Mouse (Mus musculus) stomach, embryonic 15.5 days (tissue): ENCODE results near the gene Hpdl. TPM values are rescaled to one million over a fixed set of nuclear protein-coding genes. Genes with fewer than 3 reads are reported as not detected.

Source experiments
- ATAC-seq: fragments of 200-750 bp; cut with Nextera tagmentation; 2 replicates; pipeline ENCODE4 v1.8.0; 2017; ENCODE audit warnings: low read depth, moderate number of reproducible peaks, moderate TSS enrichment; ENCODE audit not compliant: insufficient read depth, low FRiP score
- H3K27ac ChIP-seq: fragments of 300-500 bp; sonication (generic); 2 replicates; pipeline ENCODE4 v1.5.1; 2015; ENCODE audit warnings: mild to moderate bottlenecking, inconsistent platforms
- H3K27me3 ChIP-seq: fragments of 300-500 bp; sonication (generic); replicated peaks from 2 replicates; pipeline ENCODE4 v1.6.1; 2015; ENCODE audit warnings: inconsistent platforms
- H3K36me3 ChIP-seq: fragments of 300-500 bp; sonication (generic); 2 replicates; pipeline ENCODE4 v1.6.1; 2015; ENCODE audit warnings: inconsistent platforms
- H3K4me1 ChIP-seq: fragments of 300-500 bp; sonication (generic); 2 replicates; pipeline ENCODE4 v1.6.1; 2015; ENCODE audit warnings: inconsistent platforms
- H3K4me2 ChIP-seq: fragments of 300-500 bp; sonication (generic); 2 replicates; pipeline ENCODE4 v1.6.1; 2015; ENCODE audit warnings: mild to moderate bottlenecking, inconsistent platforms
- H3K4me3 ChIP-seq: fragments of 300-500 bp; sonication (generic); replicated peaks from 2 replicates; pipeline ENCODE4 v1.5.1; 2015; ENCODE audit warnings: inconsistent platforms
- H3K9ac ChIP-seq: fragments of 300-500 bp; sonication (generic); 2 replicates; pipeline ENCODE4 v1.6.1; 2015; ENCODE audit warnings: inconsistent platforms
- H3K9me3 ChIP-seq: fragments of 300-500 bp; sonication (generic); 2 replicates; pipeline ENCODE4 v1.6.1; 2016; ENCODE audit warnings: inconsistent platforms
- WGBS: fragments of 180-500 bp; shearing (Covaris S2); methylation state at CpG from one replicate; pipeline ENCODE4 v1.1.7; 2015; 5-methylcytosine and 5-hydroxymethylcytosine counted together
- polyA plus RNA-seq: library from polyadenylated mRNA; unstranded; fragments of >200 nt; fragmentation: Nextera tagmentation; extraction: Ambion mirVana; gene quantifications from 2 replicates; pipeline ENCODE4 v1.2.1, GENCODE M21; 2015

Hpdl gene
- polyA plus RNA-seq, 1 experiment from 2014 or later = 1.2 TPM

DNA sequence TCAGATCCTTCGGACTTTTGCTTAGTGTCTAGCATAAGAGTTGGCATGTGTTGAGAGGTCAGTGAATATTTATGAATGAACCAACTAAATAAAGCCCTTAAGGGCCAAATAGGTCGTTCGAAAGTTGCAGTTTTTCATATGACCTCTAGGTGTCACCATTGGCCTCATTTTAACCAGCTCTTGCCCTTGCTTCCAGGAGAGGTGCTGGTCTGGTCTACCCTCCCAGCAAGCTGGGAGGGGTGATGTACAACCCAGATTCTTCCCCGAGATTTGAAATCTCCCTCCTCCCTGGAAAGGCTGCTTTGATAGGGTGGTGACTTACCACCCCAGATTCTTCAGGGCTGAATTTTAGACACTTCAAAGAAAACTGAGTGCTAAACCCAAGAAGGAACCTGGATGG, 6.3 kb upstream of the Hpdl start:
- no peaks in the 10 kb centered on the region for H3K36me3 ChIP-seq
- H3K9me3 ChIP-seq = no peaks in the 10 kb centered on the region
- H3K9ac ChIP-seq = no peak overlapping the region
- no peak for ATAC-seq
- H3K4me3 ChIP-seq = no peak overlapping the region
- H3K4me1 ChIP-seq = peaks cover 4% of the 10 kb centered on the region; the same call in 1 of the 2 replicates
- H3K27ac ChIP-seq = no peak overlapping the region
- no peaks in the 10 kb centered on the region for H3K27me3 ChIP-seq
- WGBS = 3% methylated on average over 4 of the region's 4 CpGs
- H3K4me2 ChIP-seq = no peak overlapping the region

DNA sequence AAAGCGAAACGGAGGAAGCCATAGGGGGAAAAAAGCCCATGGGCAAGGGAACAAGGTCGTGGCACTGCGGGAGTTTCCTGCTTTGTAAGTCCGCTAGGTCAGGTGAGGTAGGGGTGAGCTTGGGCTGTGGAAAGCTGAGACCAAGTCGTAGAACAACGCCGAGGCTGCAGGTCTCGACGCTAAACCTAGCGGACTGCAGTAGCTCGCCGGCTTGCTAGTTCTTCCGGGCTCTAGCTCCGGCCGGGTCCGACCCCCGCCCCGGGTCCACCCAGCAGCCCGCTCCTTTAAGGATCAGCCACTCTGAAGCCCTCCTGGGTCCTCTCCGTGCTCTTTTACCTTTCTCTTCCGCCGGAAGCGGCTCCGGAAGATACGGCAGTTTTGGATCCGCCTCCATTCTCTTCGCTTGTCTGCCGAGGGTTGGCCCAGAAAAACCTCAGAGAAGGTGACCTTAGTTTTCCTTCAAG, 3.1 kb upstream of the Hpdl start:
- Histone ChIP-seq H3K9ac (peak overlapping the region; percentile 63), H3K4me1 (peaks cover 9% of the 10 kb centered on the region; the same call in 1 of the 2 replicates), H3K4me2 (peak overlapping the region; percentile 80), H3K27me3 (peaks cover 11% of the 10 kb centered on the region), H3K27ac (peak overlapping the region; percentile 75), H3K9me3 (no peaks in the 10 kb centered on the region), H3K36me3 (no peaks in the 10 kb centered on the region), H3K4me3 (peak overlapping the region; percentile 63)
- ATAC-seq = peak; percentile 37; the same call in 1 of the 2 replicates
- WGBS = 1% methylated on average over 29 of the region's 29 CpGs

DNA sequence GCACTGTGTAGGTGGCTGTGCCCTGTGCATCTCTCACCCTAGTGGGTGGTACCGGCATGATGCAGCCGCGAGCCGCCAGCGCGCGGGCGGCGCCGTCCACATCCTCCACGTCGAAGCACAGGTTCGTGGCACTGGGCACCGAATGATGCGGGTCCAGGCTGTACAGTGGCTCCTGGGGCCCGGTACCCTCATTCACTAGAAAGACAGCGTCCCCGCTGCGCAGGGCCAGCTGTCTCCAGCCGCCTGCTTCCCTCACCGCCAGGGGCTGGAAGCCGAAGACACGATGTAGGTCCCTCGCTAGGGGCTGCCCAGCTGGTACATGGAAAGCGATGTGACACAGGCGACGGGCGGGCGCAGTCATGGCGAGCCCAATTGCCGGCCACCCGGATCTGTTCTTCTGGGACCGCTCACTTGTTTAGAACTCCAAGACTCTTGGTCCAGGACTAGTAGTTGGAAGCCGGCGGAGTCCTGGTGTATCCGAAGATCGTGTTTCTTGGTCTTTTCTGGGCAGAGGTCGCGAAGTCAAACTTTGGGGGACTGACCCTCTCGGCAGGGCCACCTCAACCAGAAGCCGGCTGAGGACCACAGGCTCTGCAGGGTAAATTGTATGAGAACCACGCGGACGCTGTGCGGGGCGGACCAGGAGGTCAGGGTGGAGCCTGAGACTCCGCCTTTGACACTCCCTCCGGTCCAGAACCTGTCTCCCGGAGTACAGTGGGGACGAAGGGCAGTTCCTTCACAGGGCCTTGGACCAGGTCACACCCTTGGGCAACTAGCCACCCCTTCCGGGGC, 409 bp downstream of the Hpdl start:
- peak; percentile 81 for ATAC-seq
- H3K9ac ChIP-seq = peak overlapping the region; percentile 17; the same call in 1 of the 2 replicates
- peaks cover 9% of the 10 kb centered on the region; the same call in 1 of the 2 replicates for H3K4me1 ChIP-seq
- H3K27ac ChIP-seq = no peak overlapping the region
- no peaks in the 10 kb centered on the region for H3K36me3 ChIP-seq
- peak overlapping the region; percentile 97 for H3K4me2 ChIP-seq
- H3K9me3 ChIP-seq = no peaks in the 10 kb centered on the region
- under 1% methylated on average over 51 of the region's 51 CpGs for WGBS
- H3K4me3 ChIP-seq = peak overlapping the region; percentile 53
- H3K27me3 ChIP-seq = peaks cover 14% of the 10 kb centered on the region

DNA sequence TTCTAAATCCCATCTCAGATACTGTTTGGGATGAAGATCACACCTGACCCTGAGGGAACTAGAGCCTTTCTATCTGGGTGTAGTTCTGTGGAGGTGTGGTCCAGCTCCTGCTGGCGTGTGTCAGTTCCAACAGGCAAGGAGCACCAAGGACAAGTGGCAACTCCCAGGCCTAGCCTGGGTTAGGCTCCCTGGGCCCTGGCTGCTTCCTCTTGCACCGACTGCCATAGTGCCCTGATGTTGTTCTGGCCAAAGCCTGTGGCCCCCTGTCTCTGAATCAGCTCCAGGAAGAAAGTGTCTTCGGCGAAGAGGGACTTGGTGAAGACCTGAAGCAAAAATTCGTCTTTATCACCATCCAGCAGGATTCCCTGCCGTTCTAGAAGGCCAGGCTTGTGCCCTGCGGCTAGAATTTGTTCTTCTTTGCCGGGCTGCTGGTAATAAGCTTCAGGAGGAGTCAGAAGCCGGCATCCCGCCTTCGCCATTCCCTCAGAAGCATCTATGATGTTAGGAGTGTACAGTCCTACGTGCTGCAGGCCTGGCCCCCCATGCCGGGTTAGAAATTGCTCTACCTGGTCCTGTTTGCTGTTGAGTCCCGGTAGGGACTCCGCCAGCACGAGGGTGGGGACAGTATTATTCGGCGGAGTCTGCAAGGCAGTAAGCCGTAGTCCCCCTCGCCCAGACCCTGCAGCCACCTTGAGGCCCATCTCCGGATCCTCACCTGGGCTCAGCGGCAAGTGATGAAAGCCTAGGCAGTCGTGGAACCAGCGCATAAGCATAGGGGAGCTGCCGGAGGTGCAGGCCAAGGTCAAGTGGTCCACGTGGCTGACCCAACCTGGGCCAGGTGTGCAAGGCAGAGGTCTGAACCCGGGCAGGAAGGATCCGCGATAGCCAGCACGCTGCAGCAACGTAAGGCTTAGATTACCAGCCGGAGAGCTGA, 1.3 kb downstream of the Hpdl start:
- Histone ChIP-seq H3K4me3 (peak overlapping the region; percentile 53), H3K4me2 (peak overlapping the region; percentile 97), H3K9ac (0 out of 2 replicates have a peak overlapping the region, but pooled peaks have one; percentile 17), H3K9me3 (no peaks in the 10 kb centered on the region), H3K27ac (no peak overlapping the region), H3K36me3 (no peaks in the 10 kb centered on the region), H3K27me3 (peaks cover 14% of the 10 kb centered on the region), H3K4me1 (peaks cover 9% of the 10 kb centered on the region; the same call in 1 of the 2 replicates)
- ATAC-seq = no peak
- 27% methylated on average over 32 of the region's 32 CpGs for WGBS

DNA sequence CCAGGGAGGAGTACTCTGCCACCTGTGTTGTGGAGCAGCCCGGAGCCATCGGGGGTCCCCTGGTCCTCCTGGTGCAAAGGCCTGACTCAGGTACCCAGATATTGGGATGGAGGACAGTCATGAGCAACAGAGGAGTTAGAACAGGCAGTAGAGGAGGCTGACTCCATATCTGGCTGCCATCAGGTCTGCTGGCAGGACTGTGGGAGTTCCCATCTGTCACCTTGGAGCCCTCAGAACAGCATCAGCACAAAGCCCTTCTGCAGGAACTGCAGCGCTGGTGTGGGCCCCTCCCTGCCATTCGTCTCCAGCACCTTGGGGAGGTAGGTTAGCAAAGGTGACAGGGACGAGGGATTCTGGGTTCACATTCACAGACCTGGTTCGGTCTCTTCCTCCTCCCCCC, 4.0 kb downstream of the Hpdl start:
- Histone ChIP-seq H3K4me2 (no peak overlapping the region), H3K36me3 (no peaks in the 10 kb centered on the region), H3K9ac (no peak overlapping the region), H3K4me3 (no peak overlapping the region), H3K9me3 (no peaks in the 10 kb centered on the region), H3K27ac (no peak overlapping the region), H3K27me3 (peaks cover 14% of the 10 kb centered on the region), H3K4me1 (peaks cover 5% of the 10 kb centered on the region; the same call in 1 of the 2 replicates)
- no peak for ATAC-seq
- 90% methylated on average over 6 of the region's 6 CpGs for WGBS

DNA sequence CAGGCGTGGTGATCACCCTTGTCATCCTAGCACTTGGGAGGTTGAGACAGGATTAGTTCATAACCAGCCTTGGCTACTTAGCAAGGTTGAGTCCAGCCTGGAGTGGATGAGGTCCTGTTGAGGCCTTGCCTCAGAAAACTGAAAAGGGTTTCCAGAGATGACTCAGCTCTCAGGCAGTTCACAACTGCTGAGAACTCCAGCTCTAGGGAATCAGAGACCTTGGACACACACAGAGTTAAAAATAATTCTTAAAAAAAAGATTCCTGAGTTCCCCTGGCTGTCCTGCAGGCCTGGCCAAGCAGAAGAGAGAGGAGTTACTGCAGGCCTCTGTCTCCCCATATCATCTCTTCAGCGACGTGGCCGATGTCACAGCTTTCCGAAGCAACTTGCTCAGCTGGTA, 6.2 kb downstream of the Hpdl start:
- Histone ChIP-seq H3K9me3 (no peaks in the 10 kb centered on the region), H3K4me1 (no peaks in the 10 kb centered on the region), H3K9ac (no peak overlapping the region), H3K27ac (no peak overlapping the region), H3K27me3 (peaks cover 3% of the 10 kb centered on the region; the same call in 1 of the 2 replicates), H3K4me3 (no peak overlapping the region), H3K4me2 (no peak overlapping the region), H3K36me3 (no peaks in the 10 kb centered on the region)
- ATAC-seq = no peak
- 82% methylated on average over 5 of the region's 5 CpGs for WGBS

DNA sequence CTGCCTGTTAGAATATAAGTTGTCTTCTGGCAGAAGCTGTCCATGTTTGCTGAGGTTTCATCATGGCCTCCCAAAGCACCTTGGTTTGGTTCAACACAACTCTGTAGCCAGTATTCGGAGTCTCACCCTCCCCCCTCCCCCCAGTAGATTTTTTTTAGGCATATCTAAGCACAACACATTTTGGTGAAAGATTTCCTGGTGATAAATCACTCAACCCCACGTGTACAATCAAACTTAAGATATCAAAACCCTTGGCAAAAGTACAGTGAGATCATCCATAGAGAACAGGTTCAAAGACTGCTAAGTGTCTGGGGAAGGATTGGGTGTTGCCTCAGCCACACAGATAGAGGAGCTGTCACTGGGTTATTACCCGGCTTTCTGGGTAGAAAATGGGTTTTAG, 10.5 kb downstream of the Hpdl start:
- Histone ChIP-seq H3K27ac (no peak overlapping the region), H3K36me3 (no peaks in the 10 kb centered on the region), H3K4me3 (no peak overlapping the region), H3K4me2 (no peak overlapping the region), H3K4me1 (peaks cover 8% of the 10 kb centered on the region; the same call in 1 of the 2 replicates), H3K9ac (no peak overlapping the region), H3K9me3 (no peaks in the 10 kb centered on the region), H3K27me3 (no peaks in the 10 kb centered on the region)
- no peak for ATAC-seq
- WGBS = 65% methylated on average over 3 of the region's 3 CpGs

DNA sequence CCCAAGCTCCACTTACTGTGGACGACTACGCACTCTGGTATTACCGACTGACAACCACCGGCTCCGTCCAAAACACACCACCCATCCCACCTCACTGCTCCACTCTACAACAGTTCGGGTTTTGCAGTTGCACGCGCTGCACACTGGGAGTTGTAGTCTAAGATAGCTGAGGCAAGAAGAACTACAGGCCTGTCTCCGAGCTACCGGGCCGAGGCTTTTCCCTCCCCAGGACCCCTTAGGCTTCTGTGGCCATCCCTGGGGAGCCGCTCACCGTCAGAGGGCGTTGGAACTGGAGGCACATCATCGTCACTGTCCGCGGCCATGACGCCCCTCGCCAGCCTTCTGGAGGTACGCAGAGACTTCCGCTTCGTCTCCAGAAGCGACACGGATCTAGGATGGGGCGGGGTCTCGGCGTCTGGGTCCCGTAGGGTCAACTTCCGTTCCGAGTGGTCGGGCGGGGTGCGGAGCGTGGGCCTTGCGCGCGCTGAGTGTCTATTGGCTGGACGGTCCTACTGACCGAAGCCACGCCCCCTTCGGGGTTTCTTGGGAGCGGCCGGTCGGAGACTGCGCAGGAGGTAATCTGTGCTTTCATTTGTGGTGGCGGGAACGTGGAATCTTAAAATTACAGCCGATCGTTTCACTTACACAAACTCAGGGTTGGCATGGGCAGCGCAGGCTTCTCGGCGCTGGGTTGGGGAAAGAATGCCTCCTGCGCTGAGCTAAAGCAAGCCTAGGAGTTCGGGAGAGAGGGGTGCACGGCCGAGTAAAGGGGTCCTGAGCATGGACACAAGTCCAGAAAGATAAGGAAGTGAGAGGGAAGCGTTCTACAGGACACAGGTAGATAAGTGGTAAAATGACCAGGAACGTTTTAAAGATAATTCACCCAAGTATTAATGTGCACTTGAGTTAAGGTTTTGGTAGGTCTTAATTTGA, 14.0 kb downstream of the Hpdl start, which contains the start of the genes Toe1 and Mutyh:
Gene Toe1 (minus strand): TSS at position 444 of the 933 bp plus-strand sequence.
Gene Mutyh (plus strand): TSS at position 527 of the 933 bp plus-strand sequence.
- peaks cover 9% of the 10 kb centered on the region; the same call in 1 of the 2 replicates for H3K4me1 ChIP-seq
- H3K4me2 ChIP-seq = peak within 1 kb of the TSS; percentile 67
- peak; percentile 98 for ATAC-seq
- peak within 1 kb of the TSS; percentile 64 for H3K9ac ChIP-seq
- H3K36me3 ChIP-seq = peaks cover 15% of the 10 kb centered on the region
- H3K9me3 ChIP-seq = no peaks in the 10 kb centered on the region
- peak within 1 kb of the TSS; percentile 85 for H3K27ac ChIP-seq
- under 1% methylated on average over 58 of the region's 58 CpGs for WGBS
- H3K27me3 ChIP-seq = no peaks in the 10 kb centered on the region
- H3K4me3 ChIP-seq = peak within 1 kb of the TSS; percentile 60

DNA sequence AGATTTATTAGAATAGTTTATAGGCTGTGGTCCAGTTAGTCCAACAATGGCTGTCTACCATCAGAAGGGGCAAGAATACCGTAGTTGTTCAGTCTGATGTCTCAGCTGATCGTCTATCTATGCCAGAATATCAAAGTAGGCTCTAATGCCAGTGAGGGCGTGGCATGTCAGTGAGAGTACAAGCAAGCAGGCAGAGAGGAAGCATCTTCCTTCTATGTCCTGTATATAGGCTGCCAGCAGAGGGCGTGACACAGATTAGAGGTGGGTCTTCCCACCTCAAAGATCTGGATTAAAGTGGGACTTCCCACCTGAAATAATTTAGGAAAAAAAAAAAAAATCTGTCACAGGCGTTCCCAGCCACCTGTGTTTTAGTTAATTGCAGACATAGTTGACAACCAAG, 21.6 kb downstream of the Hpdl start:
- Histone ChIP-seq H3K4me3 (no peak overlapping the region), H3K4me1 (no peaks in the 10 kb centered on the region), H3K9me3 (no peaks in the 10 kb centered on the region), H3K4me2 (no peak overlapping the region), H3K36me3 (peaks cover 13% of the 10 kb centered on the region), H3K27ac (no peak overlapping the region), H3K9ac (no peak overlapping the region), H3K27me3 (no peaks in the 10 kb centered on the region)
- 35% methylated on average over 5 of the region's 5 CpGs for WGBS
- no peak for ATAC-seq

DNA sequence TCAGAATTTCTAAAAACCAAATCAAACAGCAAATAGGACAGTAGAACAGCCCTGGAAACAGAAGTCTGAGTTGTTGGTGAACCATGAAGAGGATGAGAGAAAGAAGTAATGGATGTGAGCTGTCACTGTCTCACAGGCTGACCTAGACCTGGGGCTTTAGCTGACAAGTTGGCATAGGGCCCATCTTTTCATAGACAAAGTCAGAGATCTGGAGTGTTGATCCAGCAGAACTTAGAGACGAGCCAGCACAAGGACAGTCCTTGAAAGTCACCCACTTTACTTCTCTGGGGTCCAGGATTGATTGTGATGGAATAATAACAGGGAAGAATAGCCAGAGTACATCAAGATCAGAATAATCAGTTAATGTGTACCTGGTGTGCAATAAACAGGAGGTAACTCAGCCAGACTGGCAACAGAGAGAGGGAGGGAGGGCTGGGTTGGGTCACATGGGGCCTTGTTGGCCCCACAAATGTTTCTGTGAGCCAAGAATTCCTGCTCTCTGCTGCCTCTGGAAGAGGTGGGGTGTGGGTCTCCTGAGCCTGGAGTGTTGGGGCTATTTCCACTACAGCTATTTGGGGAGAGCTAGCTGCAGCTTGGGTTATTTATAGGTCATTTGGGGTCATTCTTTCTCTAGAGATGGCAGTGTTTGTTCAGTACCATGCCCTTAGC, 24.9 kb downstream of the Hpdl start:
- 35% methylated on average over 1 of the region's 1 CpGs for whole genome bisulfite sequencing
- Histone ChIP-seq H3K36me3 (no peaks in the 10 kb centered on the region), H3K4me3 (no peak overlapping the region), H3K27ac (no peak overlapping the region), H3K9ac (no peak overlapping the region), H3K4me1 (no peaks in the 10 kb centered on the region), H3K4me2 (no peak overlapping the region), H3K9me3 (no peaks in the 10 kb centered on the region), H3K27me3 (no peaks in the 10 kb centered on the region)
- no peak for ATAC-seq
